Mouse (Mus musculus): ENCODE measurements around the gene Polr2g. TPM values are rescaled to one million over a fixed set of nuclear protein-coding genes. Genes with fewer than 3 reads are reported as not detected.

Polr2g gene
- total RNA-seq, 2 experiments from 2014 or later, result 90.5 to 98.5 TPM

DNA sequence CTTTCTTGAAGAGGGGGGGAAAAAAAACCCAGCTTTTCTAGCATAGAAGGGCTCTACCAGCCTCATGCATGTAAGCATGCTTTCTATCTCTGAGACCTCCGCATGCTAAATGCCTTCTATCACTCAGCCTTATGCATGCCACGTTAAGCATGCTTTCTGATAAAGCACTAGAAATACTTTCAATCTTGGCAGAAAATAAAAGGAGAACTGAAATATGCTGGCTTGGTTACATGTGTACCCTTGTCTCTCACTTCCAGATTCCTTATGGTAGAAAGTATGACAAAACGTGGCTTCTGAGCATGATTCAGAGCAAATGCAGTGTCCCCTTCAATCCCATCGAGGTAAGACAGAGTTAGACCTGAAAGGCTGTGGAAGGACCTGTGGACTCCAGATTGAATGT is 35.1 kb downstream of the Polr2g start:
- no peak for DNase-seq

- DNase-seq, result no peak
Measured at GRCm38 (mm10) chr19:8760757-8761156, 37.6 kb downstream of the Polr2g start.

GRCm38 (mm10) chr19:8758899-8759298 is 39.5 kb downstream of the Polr2g start:
- no peak for DNase-seq

GRCm38 (mm10) chr19:8757471-8757998 is 40.8 kb downstream of the Polr2g start:
- DNase-seq, result no peak

DNA sequence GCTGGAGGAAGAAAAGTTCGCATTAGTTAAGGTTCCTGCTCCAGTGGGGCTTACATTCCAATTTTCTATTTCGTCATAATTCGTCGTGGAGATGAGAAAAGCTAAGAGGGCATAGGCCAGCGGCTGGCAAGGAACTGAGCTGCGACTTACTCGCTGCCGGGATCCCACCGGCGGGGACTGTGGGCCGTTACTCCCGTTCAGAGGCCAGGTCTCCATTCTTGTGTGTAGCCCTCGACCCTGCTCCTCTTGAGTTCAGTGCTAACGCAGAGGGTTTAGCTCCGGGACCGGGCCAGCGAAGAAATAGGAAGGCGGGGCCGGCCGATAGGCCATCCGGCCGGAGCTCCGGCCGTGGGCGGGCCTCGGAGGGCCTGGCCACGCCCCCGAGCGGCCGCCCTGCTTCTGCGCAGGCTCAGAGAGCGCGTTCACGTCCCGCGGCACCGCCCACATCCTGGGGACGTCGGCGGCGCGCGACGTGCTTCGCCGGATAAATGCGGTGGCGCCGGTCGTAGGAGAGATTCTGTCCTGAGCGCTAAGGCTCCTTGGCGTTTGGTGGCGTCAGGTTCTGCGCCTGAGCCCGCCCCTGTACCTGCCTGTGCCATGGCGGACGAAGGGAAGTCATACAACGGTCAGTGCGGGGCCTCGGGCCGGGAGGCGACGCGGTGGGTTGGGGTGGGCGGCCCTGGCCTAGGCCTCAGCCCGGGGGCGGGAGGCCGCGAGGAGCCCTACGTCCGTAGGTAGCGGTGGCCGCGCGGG is 41.6 kb downstream of the Polr2g start, which contains the start of gene Nxf1:
Gene Nxf1, plus strand, starts transcription at position 439 of the 753 bp plus-strand sequence.
- DNase-seq, result peak; percentile 97

DNA sequence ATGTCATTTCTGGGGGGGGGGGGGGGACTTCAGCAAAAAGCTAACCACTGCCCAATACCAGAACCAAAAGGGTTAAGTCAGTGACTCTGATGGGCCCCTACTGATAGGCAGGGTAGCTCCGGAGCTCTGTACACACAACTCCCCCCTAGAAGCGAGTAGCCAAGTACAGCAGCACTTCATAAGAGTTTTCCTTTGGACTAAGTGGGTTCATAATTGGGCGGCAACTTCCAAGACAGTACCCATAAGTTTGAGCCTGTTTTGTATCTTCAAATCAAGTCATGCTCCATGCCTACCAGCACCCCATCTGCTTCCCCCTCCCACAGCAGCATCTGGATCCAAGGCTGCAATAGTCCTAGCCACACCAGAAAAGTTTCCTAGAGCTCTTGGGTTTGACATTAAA is 42.7 kb downstream of the Polr2g start:
- no peak for DNase-seq

DNA sequence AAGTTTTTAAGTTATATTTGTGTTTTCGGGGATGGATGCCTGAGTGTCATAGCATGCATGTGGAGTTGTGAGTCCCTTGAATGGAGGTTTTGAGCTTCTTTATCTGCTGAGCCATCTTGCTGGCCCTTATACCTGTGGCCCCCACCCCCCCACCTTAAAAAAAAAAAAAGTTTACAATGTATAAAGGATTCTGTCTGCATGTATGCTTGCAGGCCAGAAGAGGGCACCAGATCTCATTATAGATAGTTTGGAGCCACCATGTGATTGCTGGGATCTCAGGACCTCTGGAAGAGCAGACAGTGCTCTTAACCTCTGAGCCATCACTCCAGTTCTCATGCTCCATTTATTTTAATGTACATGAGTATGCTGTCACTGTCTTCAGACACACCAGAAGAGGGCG is 51.0 kb downstream of the Polr2g start:
- DNase-seq, result peak in 1 of 2 experiments; percentile 27

- DNase-seq, result no peak
Measured at GRCm38 (mm10) chr19:8745382-8745781, 53.0 kb downstream of the Polr2g start.

Other genes starting within 250 kb of the Polr2g start
- gene Slc22a8, start 207.3 kb downstream of the Polr2g start, total RNA-seq (2021), result under 1 TPM in 1 of 2 experiments, not detected in 1; 0.36 TPM
- gene Slc22a6, start 180.5 kb downstream of the Polr2g start, total RNA-seq (2021), result not detected
- 1 to 10 TPM; 1.3 TPM for gene Chrm1, start 134.8 kb downstream of the Polr2g start, total RNA-seq (2021)
- 100 to 1,000 TPM; 354 to 445 TPM for gene Slc3a2, start 75.2 kb downstream of the Polr2g start, total RNA-seq (2021)
- 10 to 100 TPM; 52.3 to 71.2 TPM for gene Wdr74, start 62.8 kb downstream of the Polr2g start, total RNA-seq (2021)
- 1 to 10 TPM in 1 of 2 experiments, under 1 TPM in 1; 0.82 to 1.0 TPM for gene 1700092M07Rik, start 57.9 kb downstream of the Polr2g start, total RNA-seq (2021)
- 10 to 100 TPM; 83.6 to 92.9 TPM for gene Stx5a, start 57.2 kb downstream of the Polr2g start, total RNA-seq (2021)
- 100 to 1,000 TPM in 1 of 2 experiments, 10 to 100 TPM in 1; 94.7 to 144 TPM for gene Nxf1, start 41.5 kb downstream of the Polr2g start, total RNA-seq (2021)
- gene Tmem223, start 27.6 kb downstream of the Polr2g start, total RNA-seq (2021), result 100 to 1,000 TPM; 113 to 127 TPM
- 10 to 100 TPM; 44.8 to 69.2 TPM for gene Tmem179b, start 24.1 kb downstream of the Polr2g start, total RNA-seq (2021)
- gene Taf6l, start 12.2 kb downstream of the Polr2g start, total RNA-seq (2021), result 10 to 100 TPM; 11.2 to 16.7 TPM
- 1 to 10 TPM; 2.0 to 2.9 TPM for gene Zbtb3, start 4.0 kb upstream of the Polr2g start, total RNA-seq (2021)
- 10 to 100 TPM; 31.7 to 32.2 TPM for gene Ttc9c, start 20.8 kb upstream of the Polr2g start, total RNA-seq (2021)
- 10 to 100 TPM; 61.8 to 67.6 TPM for gene Hnrnpul2, start 21.4 kb upstream of the Polr2g start, total RNA-seq (2021)
- gene AC129217.1, start 31.2 kb upstream of the Polr2g start, total RNA-seq (2021), result 1 to 10 TPM in 1 of 2 experiments, not detected in 1; 1.7 TPM
- gene Bscl2, start 38.9 kb upstream of the Polr2g start, total RNA-seq (2021), result 100 to 1,000 TPM; 132 to 176 TPM
- gene Gng3, start 40.6 kb upstream of the Polr2g start, total RNA-seq (2021), result 1 to 10 TPM; 5.2 to 5.4 TPM
- 1 to 10 TPM; 4.2 to 4.5 TPM for gene Lrrn4cl, start 52.2 kb upstream of the Polr2g start, total RNA-seq (2021)
- gene Ubxn1, start 72.9 kb upstream of the Polr2g start, total RNA-seq (2021), result 100 to 1,000 TPM; 177 to 218 TPM
- gene Uqcc3, start 82.3 kb upstream of the Polr2g start, total RNA-seq (2021), result 10 to 100 TPM; 49.9 to 79.8 TPM
- gene Lbhd1, start 85.2 kb upstream of the Polr2g start, total RNA-seq (2021), result 10 to 100 TPM in 1 of 2 experiments, 1 to 10 TPM in 1; 5.3 to 17.6 TPM
- not detected for gene Gm49403, start 85.4 kb upstream of the Polr2g start, total RNA-seq (2021)
- gene 1810009A15Rik, start 90.3 kb upstream of the Polr2g start, total RNA-seq (2021), result 10 to 100 TPM; 49.6 to 50.3 TPM
- gene Gm49416, start 90.3 kb upstream of the Polr2g start, total RNA-seq (2021), result 1 to 10 TPM; 1.0 to 4.2 TPM
- 10 to 100 TPM; 23.7 to 25.8 TPM for gene Ints5, start 94.4 kb upstream of the Polr2g start, total RNA-seq (2021)
- 100 to 1,000 TPM; 190 to 201 TPM for gene Ganab, start 99.5 kb upstream of the Polr2g start, total RNA-seq (2021)
- 10 to 100 TPM; 56.3 to 66.1 TPM for gene B3gat3, start 121.8 kb upstream of the Polr2g start, total RNA-seq (2021)
- gene Rom1, start 130.8 kb upstream of the Polr2g start, total RNA-seq (2021), result 10 to 100 TPM; 38.7 to 61.5 TPM
- gene Eml3, start 131.0 kb upstream of the Polr2g start, total RNA-seq (2021), result 10 to 100 TPM; 46.9 to 59.1 TPM
- 10 to 100 TPM; 88.0 to 88.6 TPM for gene Mta2, start 143.3 kb upstream of the Polr2g start, total RNA-seq (2021)
- 10 to 100 TPM; 20.7 to 24.4 TPM for gene Tut1, start 155.3 kb upstream of the Polr2g start, total RNA-seq (2021)
- 100 to 1,000 TPM; 331 to 363 TPM for gene Eef1g, start 168.5 kb upstream of the Polr2g start, total RNA-seq (2021)
- gene Ahnak, start 190.7 kb upstream of the Polr2g start, total RNA-seq (2021), result 100 to 1,000 TPM; 114 to 197 TPM